Comparison of ENCODE assay signal across 21 mouse cellular contexts in genomic region chr17:27700812-27701211, GRCm38 (mm10). TPM values are rescaled to one million over a fixed set of nuclear protein-coding genes. Genes with fewer than 3 reads are reported as not detected.
DNase-seq lines count a peak whose midpoint lies in the region; ATAC-seq and TF ChIP-seq lines count a peak whose summit lies in the region.
"Had no signal": no experiment of that assay in that cellular context is flagged by ENCODE, and none has a peak within 500 bp of the region (broad histone marks: within the 10 kb centered on the region; RNA-seq: fewer than 3 reads in every experiment).

No protein-coding gene starts in this region.

- 0 out of 2 replicates have a peak, but pooled peaks have one; percentile 21 for ATAC-seq in kidney, postnatal 0 days (replicated peaks; ENCODE audit: low FRiP score, low read depth)
- 0 out of 2 replicates have a peak, but pooled peaks have one; percentile 10 for ATAC-seq in neural tube, embryonic 13.5 days (ENCODE audit: low read depth)
- no peak for ATAC-seq in liver, postnatal 0 days
- ATAC-seq: forebrain, embryonic 16.5 days; intestine, embryonic 15.5 days had no signal

- WGBS in cerebellum, adult 2 months: 24% methylated on average over 2 of the region's 2 CpGs
- 51% methylated on average over 2 of the region's 2 CpGs for WGBS in kidney, postnatal 0 days
- 69% methylated on average over 2 of the region's 2 CpGs for WGBS in neural tube, embryonic 13.5 days
- WGBS in liver, postnatal 0 days (ENCODE audit: insufficient replicate concordance): 76% methylated on average over 2 of the region's 2 CpGs

- no peaks in the 10 kb centered on the region for H3K27me3 ChIP-seq in cerebellum, adult 2 months (ENCODE audit: control insufficient read depth, insufficient read depth, low read length)
- no peaks in the 10 kb centered on the region for H3K27me3 ChIP-seq in kidney, postnatal 0 days (ENCODE audit: insufficient read depth, low read length)
- peaks cover 15% of the 10 kb centered on the region for H3K27me3 ChIP-seq in neural tube, embryonic 13.5 days
- no peaks in the 10 kb centered on the region for H3K27me3 ChIP-seq in liver, postnatal 0 days (ENCODE audit: insufficient read depth, low read length)
- H3K27me3 ChIP-seq: CH12.LX; intestine, embryonic 15.5 days had no signal

- no peaks in the 10 kb centered on the region for H3K9me3 ChIP-seq in kidney, postnatal 0 days (replicated peaks; ENCODE audit: low read length)
- H3K9me3 ChIP-seq in neural tube, embryonic 13.5 days: no peaks in the 10 kb centered on the region
- H3K9me3 ChIP-seq in liver, postnatal 0 days (ENCODE audit: low read length): peaks cover 5% of the 10 kb centered on the region; the same call in 1 of the 2 replicates
- H3K9me3 ChIP-seq: intestine, embryonic 15.5 days had no signal

- peak overlapping the region; percentile 14 for H3K27ac ChIP-seq in cerebellum, adult 2 months (ENCODE audit: insufficient read depth, low read length)
- H3K27ac ChIP-seq in kidney, postnatal 0 days: no peak overlapping the region
- H3K27ac ChIP-seq in neural tube, embryonic 13.5 days (replicated peaks): no peak overlapping the region
- no peak overlapping the region for H3K27ac ChIP-seq in liver, postnatal 0 days (ENCODE audit: low read depth)
- H3K27ac ChIP-seq: intestine, embryonic 15.5 days; kidney, embryonic 15.5 days; midbrain, embryonic 12.5 days had no signal

- no peak for TF ChIP-seq CTCF in cerebellum, adult 2 months (IDR thresholded peaks at IDR 0.05; ENCODE audit: borderline replicate concordance, insufficient read depth, low read depth, low read length)
- no peak for TF ChIP-seq CTCF in kidney, postnatal 0 days (IDR thresholded peaks at IDR 0.05; ENCODE audit: low read depth)
- TF ChIP-seq CTCF in liver, postnatal 0 days (IDR thresholded peaks at IDR 0.05; ENCODE audit: low read depth): no peak

- DNase-seq in cerebellum, adult 2 months: no peak
- DNase-seq in cerebellum, adult 9-11 months: no peak
- DNase-seq in kidney, postnatal 0 days (ENCODE audit: low spot score): no peak
- no peak for DNase-seq in kidney, postnatal 36 days
- no peak for DNase-seq in neural tube, embryonic 10.5 days (ENCODE audit: extremely low spot score, low spot score)
- DNase-seq in retina, embryonic 14.5 days (ENCODE audit: low spot score): peak; percentile 72
- no peak for DNase-seq in liver, postnatal 0 days
- DNase-seq: adrenal gland, postnatal 25 days; cerebellum, postnatal 10 days; heart, adult 18-20 months; heart, postnatal 4 days; lung, postnatal 14 days; thymus, adult 18-20 months had no signal

- TF ChIP-seq EP300 in liver, postnatal 0 days (IDR thresholded peaks at IDR 0.05; ENCODE audit: low read depth): no peak

- H3K36me3 ChIP-seq in kidney, postnatal 0 days (ENCODE audit: insufficient read depth, low read length): no peaks in the 10 kb centered on the region
- peaks cover 6% of the 10 kb centered on the region; the same call in 1 of the 2 replicates for H3K36me3 ChIP-seq in neural tube, embryonic 13.5 days
- no peaks in the 10 kb centered on the region for H3K36me3 ChIP-seq in liver, postnatal 0 days (replicated peaks; ENCODE audit: insufficient read depth, low read length)
- H3K36me3 ChIP-seq: intestine, embryonic 15.5 days; kidney, embryonic 15.5 days; midbrain, embryonic 12.5 days had no signal

- no peak for TF ChIP-seq POLR2A in cerebellum, adult 2 months (IDR thresholded peaks at IDR 0.05; ENCODE audit: borderline replicate concordance, insufficient read depth, low read length)

- no peak overlapping the region for H3K9ac ChIP-seq in kidney, postnatal 0 days (ENCODE audit: low read depth, low read length)
- 0 out of 2 replicates have a peak overlapping the region, but pooled peaks have one; percentile 17 for H3K9ac ChIP-seq in neural tube, embryonic 13.5 days
- H3K9ac ChIP-seq in liver, postnatal 0 days (replicated peaks): no peak overlapping the region
- H3K9ac ChIP-seq: intestine, embryonic 15.5 days; kidney, embryonic 15.5 days; midbrain, embryonic 12.5 days had no signal

- H3K4me1 ChIP-seq in cerebellum, adult 2 months (ENCODE audit: control insufficient read depth, insufficient read depth, low read length): peaks cover 28% of the 10 kb centered on the region
- no peaks in the 10 kb centered on the region for H3K4me1 ChIP-seq in kidney, postnatal 0 days (replicated peaks; ENCODE audit: insufficient read depth, low read length)
- H3K4me1 ChIP-seq in neural tube, embryonic 13.5 days (replicated peaks): peaks cover 17% of the 10 kb centered on the region
- H3K4me1 ChIP-seq in liver, postnatal 0 days (ENCODE audit: insufficient read depth): peaks cover 5% of the 10 kb centered on the region; the same call in 1 of the 2 replicates

- H3K4me3 ChIP-seq in cerebellum, adult 2 months (replicated peaks; ENCODE audit: insufficient read depth, low read depth, low read length): no peak overlapping the region
- H3K4me3 ChIP-seq in kidney, postnatal 0 days (replicated peaks; ENCODE audit: low read depth, low read length): no peak overlapping the region
- no peak overlapping the region for H3K4me3 ChIP-seq in neural tube, embryonic 13.5 days
- no peak overlapping the region for H3K4me3 ChIP-seq in liver, postnatal 0 days (ENCODE audit: low read depth, low read length)
- H3K4me3 ChIP-seq: erythroblast, embryonic 14.5 days; intestine, embryonic 15.5 days; kidney, embryonic 15.5 days; midbrain, embryonic 12.5 days had no signal

- no peak overlapping the region for H3K4me2 ChIP-seq in kidney, postnatal 0 days (ENCODE audit: low read length)
- no peak overlapping the region for H3K4me2 ChIP-seq in neural tube, embryonic 13.5 days
- H3K4me2 ChIP-seq in liver, postnatal 0 days (ENCODE audit: low read depth, low read length): no peak overlapping the region
- H3K4me2 ChIP-seq: intestine, embryonic 15.5 days; kidney, embryonic 15.5 days; midbrain, embryonic 12.5 days had no signal

RNA-seq across cellular contexts. Expression of gene Spdef, which starts 27.9 kb away (rescaled TPM):
- 1.2 and 1.3 TPM in 2 replicates for polyA plus RNA-seq in cerebellum, adult 2 months (2012; rRNA removed)
- 0.26 and 0.30 TPM in 2 replicates for polyA plus RNA-seq in kidney, postnatal 0 days (2015; fragmentation: Nextera tagmentation; extraction: Ambion mirVana)
- polyA plus RNA-seq in neural tube, embryonic 13.5 days (2015; fragmentation: Nextera tagmentation; extraction: Ambion mirVana): 0.56 and 0.68 TPM in 2 replicates
- 0.08 TPM in 1 of 2 replicates, not detected in the other for polyA plus RNA-seq in liver, postnatal 0 days (2015; fragmentation: Nextera tagmentation; extraction: Ambion mirVana)
- polyA plus RNA-seq: erythroblast, embryonic 14.5 days; neural tube, embryonic 11.5 days had no signal

RNA-seq across cellular contexts. Expression of gene Pacsin1, which starts 45.5 kb away (rescaled TPM):
- 228 and 244 TPM in 2 replicates for polyA plus RNA-seq in cerebellum, adult 2 months (2012; rRNA removed)
- polyA plus RNA-seq in kidney, postnatal 0 days (2015; fragmentation: Nextera tagmentation; extraction: Ambion mirVana): 1.6 and 1.7 TPM in 2 replicates
- 29.6 and 32.1 TPM in 2 replicates for polyA plus RNA-seq in neural tube, embryonic 13.5 days (2015; fragmentation: Nextera tagmentation; extraction: Ambion mirVana)
- 0.27 and 0.29 TPM in 2 replicates for polyA plus RNA-seq in liver, postnatal 0 days (2015; fragmentation: Nextera tagmentation; extraction: Ambion mirVana)

Comparison
In these comparisons a context has a peak if more than half of its experiments do, and no peak if none do; other contexts are left out.
1. RNA of gene Pacsin1, which starts 45.5 kb away (polyA plus RNA-seq): 228 to 244 TPM in cerebellum, adult 2 months and 29.6 to 32.1 TPM in neural tube, embryonic 13.5 days; 1.6 to 1.7 TPM in kidney, postnatal 0 days and 0.27 to 0.29 TPM in liver, postnatal 0 days; every median in the first group is over 10 times any median in the second.